Mouse (Mus musculus) left cerebral cortex, adult 2 months (tissue): ENCODE measurements around the gene Atp2a1. TPM values are rescaled to one million over a fixed set of nuclear protein-coding genes. Genes with fewer than 3 reads are reported as not detected.

Source experiments
- DNase-seq, 2 experiments: peaks; one replicate each; pipeline ENCODE4 v3.0.0; 2021 to 2022; ENCODE audit warnings: low spot score in 2 of 2, mixed read lengths in 1 of 2; ENCODE audit errors: extremely low spot score in 1 of 2
- H3K27ac ChIP-seq: fragments of 200-600 bp; 2 replicates; pipeline ENCODE4 v1.8.1; 2022
- H3K4me3 ChIP-seq: fragments of 200-600 bp; 2 replicates; pipeline ENCODE4 v1.8.1; 2022
- CTCF ChIP-seq: fragments of 200-600 bp; IDR thresholded peaks from 2 replicates; pipeline ENCODE4 v1.8.1; 2022; ENCODE audit warnings: antibody characterized with exemption, mild to moderate bottlenecking, moderate library complexity
- intact Hi-C: fragments of 180-260 bp; cut with DNase I; formaldehyde crosslinking; loops from one replicate; pipeline ENCODE4 v1.15.1; 2025
- total RNA-seq, 2 experiments: library from RNA; stranded (reverse); gene quantifications; 2 replicates each; pipeline ENCODE4 v1.2.3; 2021

Gene Atp2a1
- total RNA-seq, 2 experiments from 2014 or later = 0.14 to 0.35 TPM

- TF ChIP-seq CTCF = no peak
- no peak for DNase-seq
- Histone ChIP-seq H3K4me3 (no peak overlapping the region), H3K27ac (no peak overlapping the region)
- intact Hi-C loops = loop anchor here (5.0 kb wide), 1 partner anchor 75 kb away; the partner anchor contains the start of gene Nfatc2ip
Observed at GRCm38 (mm10) chr7:126472306-126472705, 9.4 kb upstream of the Atp2a1 start.

GRCm38 (mm10) chr7:126471853-126472252, 8.9 kb upstream of the Atp2a1 start:
- TF ChIP-seq CTCF = no peak
- no peak for DNase-seq
- intact Hi-C loops = loop anchor here (5.0 kb wide), 1 partner anchor 75 kb away; the partner anchor contains the start of gene Nfatc2ip
- H3K27ac ChIP-seq = no peak overlapping the region
- H3K4me3 ChIP-seq = no peak overlapping the region

- DNase-seq = no peak
- H3K27ac ChIP-seq = no peak overlapping the region
- H3K4me3 ChIP-seq = no peak overlapping the region
- intact Hi-C loops = loop anchor here (5.0 kb wide), 1 partner anchor 74 kb away; the partner anchor contains the start of gene Nfatc2ip
- TF ChIP-seq CTCF = no peak
Observed at GRCm38 (mm10) chr7:126471361-126471760, 8.5 kb upstream of the Atp2a1 start.

- no peak for TF ChIP-seq CTCF
- Histone ChIP-seq H3K4me3 (no peak overlapping the region), H3K27ac (no peak overlapping the region)
- DNase-seq = no peak
- intact Hi-C loops = loop anchor here (5.0 kb wide), 1 partner anchor 73 kb away; the partner anchor contains the start of gene Nfatc2ip
Observed at GRCm38 (mm10) chr7:126470077-126470476, 7.2 kb upstream of the Atp2a1 start.

GRCm38 (mm10) chr7:126467834-126468627, 5.1 kb upstream of the Atp2a1 start:
- intact Hi-C loops = no loop called here
- no peak for DNase-seq
- no peak overlapping the region for H3K4me3 ChIP-seq
- no peak for TF ChIP-seq CTCF
- no peak overlapping the region for H3K27ac ChIP-seq

GRCm38 (mm10) chr7:126467271-126467670, 4.4 kb upstream of the Atp2a1 start:
- DNase-seq = no peak
- intact Hi-C loops = no loop called here
- peak; percentile 63 for TF ChIP-seq CTCF
- Histone ChIP-seq H3K4me3 (no peak overlapping the region), H3K27ac (no peak overlapping the region)

- no peak overlapping the region for H3K4me3 ChIP-seq
- TF ChIP-seq CTCF = no peak
- no peak overlapping the region for H3K27ac ChIP-seq
- intact Hi-C loops = no loop called here
- no peak for DNase-seq
Observed at GRCm38 (mm10) chr7:126466707-126467106, 3.8 kb upstream of the Atp2a1 start.

- Histone ChIP-seq H3K4me3 (no peak overlapping the region), H3K27ac (no peak overlapping the region)
- intact Hi-C loops = no loop called here
- DNase-seq = no peak
- TF ChIP-seq CTCF = no peak
Observed at GRCm38 (mm10) chr7:126466116-126466515, 3.2 kb upstream of the Atp2a1 start.

GRCm38 (mm10) chr7:126465246-126466030, 2.5 kb upstream of the Atp2a1 start:
- intact Hi-C loops = no loop called here
- H3K27ac ChIP-seq = no peak overlapping the region

GRCm38 (mm10) chr7:126464836-126465235, 1.9 kb upstream of the Atp2a1 start:
- intact Hi-C loops = no loop called here
- no peak for DNase-seq
- Histone ChIP-seq H3K27ac (no peak overlapping the region), H3K4me3 (no peak overlapping the region)
- no peak for TF ChIP-seq CTCF

More at GRCm38 (mm10) chr7:126465246-126466030, 2.5 kb upstream of the Atp2a1 start:
- no peak for TF ChIP-seq CTCF
- no peak overlapping the region for H3K4me3 ChIP-seq
- DNase-seq = no peak

GRCm38 (mm10) chr7:126464121-126464520, 1.2 kb upstream of the Atp2a1 start:
- DNase-seq = no peak
- Histone ChIP-seq H3K4me3 (no peak overlapping the region), H3K27ac (no peak overlapping the region)
- intact Hi-C loops = no loop called here
- TF ChIP-seq CTCF = no peak

GRCm38 (mm10) chr7:126463547-126463946, 639 bp upstream of the Atp2a1 start:
- Histone ChIP-seq H3K27ac (no peak overlapping the region), H3K4me3 (no peak overlapping the region)
- intact Hi-C loops = no loop called here
- TF ChIP-seq CTCF = no peak
- DNase-seq = no peak
